Mouse (Mus musculus) urinary bladder, postnatal 4 days (tissue): ENCODE data around the gene Gm42669.

Experiments used
- DNase-seq, 2 experiments: peaks; one replicate each; pipeline ENCODE4 v3.0.0; 2021 to 2022; ENCODE audit warnings: low spot score in 2 of 2

The Gm42669 gene

DNA sequence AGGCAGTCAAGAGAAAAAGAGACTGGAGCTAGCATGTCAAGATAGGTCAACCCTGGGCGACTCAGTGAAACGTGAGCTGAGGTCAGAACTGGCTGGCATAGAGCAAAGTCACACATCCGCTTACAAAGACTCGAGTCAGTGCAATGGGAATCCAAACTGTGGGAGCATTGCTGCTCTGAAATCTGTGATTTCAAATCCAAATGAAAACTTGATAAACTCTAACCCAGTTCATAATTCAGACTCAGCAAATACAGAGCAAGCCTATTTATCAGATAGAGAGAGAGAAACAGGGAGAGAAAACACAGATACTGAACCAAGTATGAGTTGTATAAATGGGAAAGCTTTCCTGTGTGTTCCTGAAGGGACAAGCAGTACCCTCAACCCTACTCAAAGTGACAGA lies at the start of gene Gm42669:
Gene Gm42669, plus strand, starts transcription at position 301 of the 400 bp plus-strand sequence.
- DNase-seq: no peak

DNA sequence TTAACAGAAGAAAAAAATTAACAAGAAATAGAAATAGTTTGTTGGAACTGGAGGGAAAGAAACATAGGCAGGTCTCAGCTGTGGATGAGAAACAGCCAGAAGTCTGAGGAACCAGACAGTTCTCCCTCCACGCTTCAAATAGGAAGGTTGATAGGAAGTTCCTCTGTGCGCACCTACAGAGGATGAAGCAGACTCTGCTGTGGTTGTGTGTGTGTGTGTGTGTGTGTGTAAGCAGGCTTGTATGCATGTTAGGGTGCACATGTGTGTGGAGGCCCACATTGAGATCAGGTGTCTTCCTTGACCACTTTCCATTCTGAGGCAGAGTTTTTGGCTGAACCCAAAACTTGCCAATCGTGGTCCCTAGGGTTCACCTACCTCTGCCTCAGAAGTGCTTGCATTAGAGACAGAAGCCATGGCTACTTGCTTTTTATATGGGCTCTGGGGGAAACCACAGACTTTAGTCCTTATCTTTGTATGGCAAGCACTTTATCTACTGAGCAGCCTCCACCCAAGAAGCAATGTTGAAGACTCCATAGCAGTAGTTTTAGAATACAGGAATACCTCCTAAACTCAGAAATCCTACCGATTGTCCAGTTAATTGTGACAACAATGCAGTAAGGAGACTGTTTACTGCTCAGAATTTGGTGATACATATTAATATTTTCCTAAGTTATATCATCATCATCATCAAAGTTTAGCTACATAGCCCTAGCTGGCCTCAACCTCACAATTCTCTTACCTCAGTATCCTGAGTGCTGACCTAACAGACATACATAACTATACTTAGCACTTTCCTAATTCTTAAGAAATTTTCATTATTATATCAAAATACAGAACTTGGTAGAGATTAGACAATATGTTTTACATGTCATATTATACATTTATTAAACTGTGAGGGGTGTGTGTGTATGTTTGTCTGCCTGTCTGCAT lies 45.0 kb upstream of the Gm42669 start:
- DNase-seq: no peak

DNA sequence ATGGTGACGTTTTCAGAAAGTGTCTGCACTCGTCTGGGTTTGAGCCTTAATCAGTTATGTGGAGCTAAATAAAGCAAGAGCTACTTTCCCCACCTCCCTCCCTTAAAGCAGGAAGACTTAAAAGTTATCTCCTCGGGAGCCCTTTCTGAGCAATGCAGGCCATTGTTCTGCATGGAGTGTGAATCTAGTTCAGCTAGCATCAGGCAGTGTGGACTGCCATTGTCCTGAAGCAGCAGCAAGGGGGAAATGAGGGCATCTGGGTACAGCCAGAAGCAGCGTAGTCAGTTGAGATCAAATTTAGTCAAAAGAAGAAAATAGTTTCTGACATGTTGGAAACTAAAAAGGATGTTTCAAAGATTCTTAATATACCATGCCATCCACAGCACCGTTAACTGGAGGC lies 40.9 kb upstream of the Gm42669 start:
- DNase-seq: no peak

DNA sequence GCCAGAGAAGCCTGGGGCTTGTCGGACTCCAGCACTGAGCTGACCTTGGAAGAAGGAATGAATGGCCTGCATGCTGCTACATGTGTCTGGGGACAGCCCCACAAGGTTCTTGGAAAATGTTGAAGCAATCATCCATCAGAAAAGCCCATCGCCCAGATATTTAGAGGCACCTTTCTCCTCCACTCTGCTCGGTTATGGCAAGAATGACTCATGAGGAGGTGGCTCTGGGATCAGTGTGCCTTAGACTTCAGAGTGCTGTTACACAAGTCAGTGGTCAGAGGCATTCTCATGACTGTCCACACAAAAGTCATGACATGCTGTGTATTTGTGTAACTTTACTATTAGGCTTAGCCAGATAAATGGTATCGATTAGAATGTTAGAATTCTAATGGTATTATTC lies 40.3 kb upstream of the Gm42669 start:
- no peak for DNase-seq

DNA sequence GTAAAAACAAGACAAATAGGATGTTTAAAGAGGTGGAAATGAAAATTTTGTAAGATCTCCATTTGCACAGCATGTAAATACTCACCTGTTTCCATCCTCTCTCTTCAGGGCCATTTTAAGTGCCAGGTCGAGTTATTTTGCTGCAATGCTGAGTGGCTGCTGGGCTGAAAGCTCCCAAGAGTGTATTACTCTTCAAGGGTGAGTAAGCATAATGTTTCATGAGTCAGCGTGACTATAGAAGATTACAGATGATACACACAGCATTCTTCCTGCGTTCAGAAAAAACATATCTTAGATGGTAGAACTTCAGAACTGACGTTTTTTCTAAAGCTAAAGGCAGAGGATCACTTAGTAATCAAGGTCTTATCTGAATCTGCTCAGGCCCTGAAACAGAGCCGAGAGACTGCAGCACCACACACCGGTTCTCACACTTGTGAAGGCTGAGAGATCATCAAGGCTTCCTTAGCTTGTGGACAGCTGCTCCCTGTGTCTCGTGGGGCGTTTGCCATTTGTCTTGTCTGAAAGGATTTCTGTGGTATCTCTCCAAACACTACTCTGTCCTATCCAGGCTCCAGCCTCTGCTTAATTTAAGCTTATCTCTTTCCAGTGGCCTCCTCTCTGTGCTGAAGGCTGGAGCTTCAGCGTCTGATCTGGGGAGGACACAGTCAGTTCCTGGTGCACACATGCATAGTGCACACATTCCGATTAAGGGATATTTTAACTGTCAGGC lies 36.7 kb upstream of the Gm42669 start:
- no peak for DNase-seq

DNA sequence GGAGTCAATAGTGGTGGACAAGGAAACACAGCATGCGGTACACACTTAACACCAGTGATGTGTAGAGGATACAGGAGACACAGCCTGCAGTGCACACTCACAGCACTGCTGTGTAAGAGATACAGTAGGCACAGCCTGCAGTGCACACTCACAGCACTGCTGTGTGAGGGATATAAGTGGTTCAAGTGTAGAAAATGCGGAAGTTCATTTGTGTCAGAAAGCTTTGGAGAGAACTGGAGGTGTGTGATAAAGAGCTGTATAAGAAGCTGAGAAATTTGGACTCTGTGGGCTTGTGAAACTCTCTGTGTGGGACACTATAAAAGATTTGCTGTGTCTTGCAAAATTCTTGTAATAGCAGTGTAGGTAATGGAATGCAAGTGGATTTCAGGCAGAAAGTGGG lies 27.2 kb upstream of the Gm42669 start:
- no peak for DNase-seq

DNA sequence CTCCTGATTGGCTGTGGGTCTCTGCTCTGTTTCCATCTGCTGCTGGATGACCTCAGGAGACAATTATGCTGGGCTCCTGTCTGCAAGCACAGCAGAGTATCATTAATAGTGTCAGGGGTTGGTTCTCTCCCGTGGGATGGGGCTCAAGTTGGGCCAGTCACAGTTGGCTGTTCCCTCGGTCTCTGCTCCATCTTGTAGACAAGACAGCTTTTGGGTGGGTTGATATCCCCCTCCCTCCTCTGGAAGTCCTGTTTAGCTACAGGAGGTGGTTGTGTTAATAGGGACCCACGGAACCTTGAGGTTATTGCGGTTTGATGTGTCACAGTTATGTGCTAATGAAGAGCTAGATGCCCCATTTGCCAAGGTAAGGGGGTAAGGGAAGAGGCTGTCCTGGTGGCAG lies 18.4 kb upstream of the Gm42669 start:
- no peak for DNase-seq

DNA sequence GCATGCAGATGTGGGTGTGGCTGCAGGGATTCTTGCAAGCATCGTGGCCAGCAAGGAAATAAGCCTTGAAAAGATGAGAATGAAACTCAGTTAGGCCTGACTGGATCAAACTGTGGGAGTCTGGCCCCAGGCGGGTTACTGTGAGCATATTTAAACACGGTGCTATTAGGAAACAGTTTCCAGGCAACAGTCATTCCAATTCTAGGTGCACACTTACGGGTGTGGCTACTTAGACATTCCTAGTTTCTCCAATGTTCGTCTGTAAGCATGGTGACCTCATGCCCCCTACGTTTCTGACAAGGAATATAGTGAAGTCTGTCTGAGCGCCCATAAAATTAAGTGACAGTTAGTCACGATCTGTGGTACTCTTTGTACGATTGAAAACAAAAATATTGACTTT lies 16.4 kb upstream of the Gm42669 start:
- no peak for DNase-seq

DNA sequence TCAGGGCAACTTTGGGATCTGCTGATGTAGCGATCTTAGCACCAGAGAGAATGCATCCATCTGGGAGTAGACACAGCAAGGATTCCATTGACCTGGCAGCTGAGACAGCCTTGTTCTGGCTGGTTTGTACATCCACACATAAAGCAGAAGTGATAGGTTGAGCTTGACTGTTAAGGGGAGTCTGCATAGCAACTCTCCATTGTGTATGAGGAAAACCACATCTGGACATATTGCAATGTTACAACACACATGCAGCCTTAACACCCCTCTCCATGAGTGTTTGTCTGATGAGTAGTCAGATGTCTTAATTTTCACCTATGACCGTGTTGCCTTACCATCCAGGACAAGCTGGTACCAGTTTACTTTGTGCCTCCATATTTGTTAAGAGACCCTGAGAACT lies 14.9 kb upstream of the Gm42669 start:
- no peak for DNase-seq

DNA sequence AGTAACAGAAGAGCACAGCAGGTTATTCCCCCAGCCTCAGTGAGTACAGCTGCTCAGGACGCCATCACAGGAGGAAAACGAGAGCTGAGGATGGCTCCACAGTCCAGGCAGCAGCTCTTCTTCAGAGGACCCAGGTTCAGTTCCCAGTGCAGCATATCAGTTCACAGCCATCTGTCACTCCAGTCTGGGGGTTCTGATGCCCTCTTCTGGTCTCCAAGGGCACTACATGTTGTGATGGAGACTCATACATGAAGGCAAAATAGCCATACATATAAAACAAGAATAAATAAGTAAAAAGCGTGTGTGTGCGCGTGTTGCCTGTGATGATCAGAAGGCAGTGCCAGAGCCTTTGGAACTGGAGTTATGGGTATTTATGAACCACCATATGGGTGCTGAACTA lies 12.7 kb upstream of the Gm42669 start:
- DNase-seq: no peak

DNA sequence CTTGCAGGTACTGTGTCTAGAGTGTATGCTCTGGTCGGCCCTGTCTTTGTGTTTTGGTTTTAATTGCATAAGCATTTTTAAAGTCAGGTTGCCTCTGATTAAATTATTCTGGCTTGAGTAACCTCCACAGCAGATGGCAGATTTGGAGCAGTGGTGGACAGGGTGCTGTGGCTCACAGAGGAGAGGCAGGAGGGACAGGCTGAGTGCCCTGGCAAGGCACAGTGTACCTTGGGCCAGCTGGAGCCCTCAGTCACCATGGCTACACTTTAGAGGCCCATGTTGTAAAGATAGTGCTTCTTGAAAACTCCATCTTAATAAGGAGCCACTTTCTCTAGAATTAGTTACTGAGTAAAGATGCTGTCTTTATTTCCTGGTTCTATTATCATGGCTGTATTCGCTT lies 11.4 kb upstream of the Gm42669 start:
- no peak for DNase-seq

DNA sequence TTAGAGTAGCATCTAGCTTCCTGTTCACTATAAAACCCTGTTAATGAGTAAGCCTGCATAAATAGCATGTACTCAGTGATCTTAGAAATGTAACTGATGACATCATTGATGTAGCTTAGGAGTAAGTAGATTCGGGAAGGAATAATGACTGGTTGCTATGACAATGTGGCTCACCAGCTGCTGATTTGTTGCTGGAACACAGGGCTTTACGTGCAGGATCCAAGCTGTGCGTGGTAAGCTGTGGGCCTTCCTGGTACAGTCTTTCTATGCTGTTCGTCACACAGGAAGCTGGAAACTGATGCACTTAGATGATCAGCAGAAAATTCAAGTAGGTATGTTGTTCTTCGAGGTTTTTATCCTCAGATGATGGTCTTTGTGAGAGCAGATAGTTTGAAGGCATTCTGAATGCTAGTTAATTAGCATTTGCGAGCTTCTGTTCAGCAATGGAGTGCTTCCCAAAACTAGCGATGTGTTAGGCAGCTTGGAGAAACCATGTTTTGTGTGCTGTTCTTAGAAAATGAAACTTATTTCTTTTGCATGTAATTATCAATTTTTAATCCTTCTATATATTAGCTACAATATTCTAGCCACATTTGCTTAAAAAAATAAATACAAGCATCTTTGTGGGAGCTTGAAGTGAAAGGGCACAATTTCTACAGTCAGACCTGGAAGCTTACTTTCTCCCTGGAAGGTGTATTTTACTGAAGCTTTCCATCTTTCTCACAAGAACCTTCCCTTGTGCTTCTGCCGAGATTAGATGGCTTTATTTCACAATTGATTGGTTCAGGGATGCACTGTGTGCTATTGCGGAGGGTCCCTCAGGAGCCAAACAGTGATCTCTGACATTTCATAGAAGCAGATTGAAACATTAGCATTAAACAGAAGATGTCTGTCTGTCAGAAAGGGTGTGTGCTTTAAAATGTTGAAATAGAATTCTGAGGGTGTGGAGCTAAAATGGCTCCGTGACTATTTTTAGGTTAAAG lies 9.6 kb upstream of the Gm42669 start:
- DNase-seq: no peak

DNA sequence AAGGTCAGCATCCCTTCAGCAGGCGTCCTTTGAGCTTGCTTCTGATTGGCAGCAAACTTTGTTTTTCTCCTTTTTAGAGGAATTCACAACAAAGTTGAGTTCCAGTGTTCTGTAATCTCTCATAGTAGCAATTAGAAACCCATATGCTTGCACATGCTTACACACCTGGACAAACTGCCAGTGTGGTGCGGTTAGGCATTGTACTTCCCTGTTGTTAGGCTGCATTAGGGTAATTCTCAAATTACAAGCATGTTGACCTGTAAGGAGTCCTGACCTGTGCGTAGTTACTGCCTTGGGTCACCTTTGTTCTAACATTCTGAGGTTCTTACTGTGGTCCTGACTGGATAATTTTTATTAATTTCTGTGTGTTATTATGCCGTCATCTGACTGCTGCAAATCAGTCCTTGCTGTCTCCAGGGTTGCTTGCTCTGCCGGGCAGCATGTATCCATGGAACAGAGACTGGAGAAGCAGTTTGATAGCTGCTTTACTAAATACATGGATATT lies 8.6 kb upstream of the Gm42669 start:
- no peak for DNase-seq

DNA sequence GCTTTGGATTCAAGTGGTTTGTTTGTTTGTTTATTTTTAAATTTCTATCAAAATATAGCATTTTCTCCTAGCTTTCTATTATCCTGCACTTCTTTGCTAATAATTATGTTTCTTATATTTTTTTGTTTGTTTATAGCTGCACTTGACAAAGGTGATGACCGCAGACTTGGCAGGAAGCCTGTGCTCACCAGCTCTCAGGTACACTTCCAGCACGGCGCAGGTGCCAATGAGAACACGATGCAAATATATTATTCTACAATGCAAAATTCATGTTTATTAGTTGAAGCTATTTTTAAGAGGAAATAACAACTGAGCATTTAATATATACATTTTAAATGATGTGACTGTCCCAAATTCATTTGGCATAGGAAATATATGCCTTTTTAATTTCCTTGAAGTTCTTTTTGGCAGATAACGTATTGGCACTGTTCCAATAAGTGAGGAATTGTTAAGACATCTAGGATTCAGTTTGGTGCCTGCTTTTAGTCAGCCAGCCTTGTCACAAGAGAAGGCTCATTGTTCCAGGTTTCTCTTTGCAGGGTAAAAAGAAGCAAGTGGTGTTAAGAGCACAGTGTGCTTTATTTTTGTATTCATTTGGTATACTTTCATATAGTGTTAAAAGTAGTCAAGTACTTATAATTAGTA lies 7.4 kb upstream of the Gm42669 start:
- DNase-seq: no peak

DNA sequence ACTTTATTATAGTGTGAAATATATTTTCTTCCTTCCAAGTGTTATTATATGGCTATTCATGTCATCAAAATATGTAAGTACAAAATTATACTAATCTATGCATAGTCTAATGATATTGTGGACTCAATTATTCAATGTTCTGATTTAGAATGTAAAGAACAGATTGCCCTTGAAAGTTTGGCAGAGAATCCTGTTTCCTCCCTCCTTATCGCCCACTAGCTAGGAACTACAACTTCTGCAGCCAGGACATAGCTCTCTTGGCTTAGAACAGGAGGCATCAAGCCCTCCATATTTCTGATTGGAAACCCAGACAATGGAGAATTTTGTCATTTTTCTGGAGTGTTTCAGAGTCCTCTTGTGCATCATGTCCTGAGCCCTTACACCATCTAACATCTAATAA lies 6.7 kb upstream of the Gm42669 start:
- no peak for DNase-seq

DNA sequence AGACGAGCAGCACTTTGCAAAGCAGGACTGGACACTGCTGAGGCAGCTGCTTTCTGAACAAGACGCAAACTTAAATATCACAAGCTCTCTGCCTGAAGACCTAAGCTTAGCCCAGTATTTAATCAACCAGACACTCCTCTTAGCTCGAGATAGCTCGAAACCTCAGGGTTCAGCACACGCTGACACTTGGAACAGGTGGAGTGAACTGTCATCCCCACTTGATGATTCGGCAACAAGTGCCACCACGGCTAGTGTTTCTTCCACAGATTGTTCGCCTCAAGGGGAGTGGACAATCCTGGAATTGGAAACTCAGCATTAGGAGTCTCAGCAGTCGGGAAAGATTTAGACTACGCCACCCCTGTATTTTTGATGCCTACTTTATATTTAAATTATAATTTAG lies 3.1 kb downstream of the Gm42669 start:
- no peak for DNase-seq

DNA sequence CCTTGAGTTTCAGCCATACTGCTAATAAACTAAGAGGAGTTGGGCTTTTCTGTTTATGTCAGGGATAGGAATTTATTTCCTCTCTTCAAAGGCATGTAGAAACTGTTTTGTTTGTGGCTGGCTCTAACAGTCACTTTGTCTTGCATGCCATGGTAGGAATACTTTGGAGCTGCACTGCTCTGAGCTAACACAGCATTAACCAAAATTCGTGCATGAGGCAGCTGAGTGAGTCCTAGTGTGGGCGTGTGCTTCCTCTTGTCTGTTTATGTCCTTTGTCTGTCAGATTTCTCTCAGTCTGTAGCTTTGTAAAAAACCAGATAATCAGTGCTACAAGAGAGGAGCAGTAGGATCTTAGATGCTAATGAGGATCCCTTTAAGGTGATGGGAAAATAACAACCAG lies 3.9 kb downstream of the Gm42669 start:
- no peak for DNase-seq

DNA sequence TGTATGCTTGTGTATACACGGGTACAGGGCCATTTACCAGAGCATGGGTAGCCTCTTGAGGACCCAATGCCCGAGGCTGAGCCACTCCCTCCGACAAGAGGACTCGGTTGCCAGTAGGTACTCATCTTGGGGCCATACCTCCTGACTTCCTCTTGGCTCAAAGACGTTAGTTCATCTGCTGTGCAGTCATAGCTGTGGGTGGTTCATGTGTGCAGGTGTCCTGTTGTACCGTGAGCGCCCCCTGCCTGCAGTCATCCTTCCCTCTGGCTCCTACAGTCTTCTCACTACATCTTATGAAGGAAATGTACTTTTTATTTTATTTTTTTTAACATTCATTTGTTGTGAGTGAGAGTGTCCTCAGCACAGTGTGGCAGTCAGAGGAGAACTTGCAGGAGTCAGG lies 6.2 kb downstream of the Gm42669 start:
- no peak for DNase-seq

DNA sequence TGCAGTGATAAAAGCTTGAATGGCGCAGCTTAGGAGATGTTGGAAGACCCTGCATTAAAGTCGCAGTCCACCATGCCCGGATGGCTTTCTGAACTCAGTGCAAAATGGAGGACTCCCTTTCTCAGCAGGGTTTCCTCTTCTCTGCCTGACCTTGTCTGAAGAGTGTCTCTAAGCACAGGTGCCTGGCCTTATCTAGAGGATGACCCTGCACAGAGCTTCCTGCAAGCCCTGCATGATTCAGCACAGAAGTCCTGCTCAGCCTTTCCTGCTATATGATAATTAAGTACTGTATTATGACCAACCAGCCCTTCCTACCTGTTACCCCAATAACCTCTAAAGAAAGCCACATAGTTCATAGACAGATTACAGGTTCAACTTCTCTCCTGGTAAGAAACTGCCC lies 8.0 kb downstream of the Gm42669 start:
- DNase-seq: no peak

DNA sequence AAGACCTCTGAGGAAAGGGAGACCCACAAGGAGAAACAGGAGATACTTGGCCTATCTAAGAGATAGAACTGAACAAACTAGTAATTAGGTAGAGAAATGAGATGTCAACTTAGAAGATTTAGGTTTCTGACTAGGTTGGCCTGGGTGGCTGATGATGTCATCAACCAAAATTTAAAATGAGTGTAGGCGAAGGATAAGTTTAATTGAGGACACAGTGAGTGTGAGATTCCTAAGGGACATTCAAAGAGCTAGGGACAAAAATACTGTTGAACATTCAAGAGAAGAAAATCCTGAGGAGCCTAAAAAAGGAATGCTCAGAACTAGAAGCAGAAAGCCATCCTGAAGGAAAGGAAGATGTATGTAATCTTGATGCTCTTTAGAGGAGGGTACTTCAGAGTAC lies 8.7 kb downstream of the Gm42669 start:
- DNase-seq: no peak

DNA sequence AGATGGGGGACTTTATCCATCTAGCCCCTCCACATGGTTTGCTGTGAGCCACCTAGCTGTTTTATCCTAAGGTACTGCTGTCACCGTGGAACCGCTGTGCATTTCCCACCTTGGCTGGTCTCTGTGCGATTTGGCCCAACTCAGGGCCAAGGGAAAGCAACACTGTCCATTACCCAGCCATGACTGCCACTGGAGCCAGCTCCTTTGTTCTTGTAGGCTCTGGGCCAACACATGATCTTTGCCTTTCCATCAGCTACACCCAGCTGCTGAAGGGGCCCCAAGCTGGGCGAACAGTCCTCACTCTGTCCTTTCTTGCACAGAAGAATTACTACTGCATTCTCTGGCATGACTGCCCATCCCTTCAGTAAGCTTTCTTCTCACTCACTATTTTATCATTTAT lies 11.2 kb downstream of the Gm42669 start:
- DNase-seq: no peak
